Mouse (Mus musculus) cerebellum, adult 2 months (tissue): ENCODE data around the gene Pum1.

Source experiments
- CTCF ChIP-seq: fragments of 200-500 bp; IDR thresholded peaks from 2 replicates; pipeline ENCODE4 v1.5.1; 2011; ENCODE audit warnings: low read depth, mild to moderate bottlenecking, control low read depth, low read length, moderate library complexity, borderline replicate concordance; ENCODE audit not compliant: insufficient read depth
- POLR2A ChIP-seq: fragments of 200-500 bp; IDR thresholded peaks from 2 replicates; pipeline ENCODE4 v1.6.1; 2011; ENCODE audit warnings: low read length, control low read depth, borderline replicate concordance; ENCODE audit not compliant: insufficient read depth

DNA sequence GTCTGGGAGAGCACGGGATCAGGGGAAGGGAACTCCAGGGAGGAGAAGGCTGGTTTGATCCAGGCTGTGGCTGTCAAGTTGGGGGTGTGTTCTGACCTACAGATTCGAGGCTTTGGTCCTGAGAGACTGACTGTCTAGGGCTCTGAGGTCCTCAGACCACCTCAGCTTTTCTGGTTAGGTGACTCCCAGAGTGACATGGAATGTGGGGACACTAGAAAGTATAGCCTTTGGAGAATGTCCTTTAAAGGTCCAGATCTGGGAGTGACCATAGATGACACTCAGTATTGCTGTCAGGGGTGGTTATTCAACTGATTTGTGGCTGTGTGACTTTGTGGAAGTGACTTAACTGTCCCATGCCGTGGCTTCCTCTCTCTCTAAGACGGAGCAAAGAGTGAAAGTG is 131.7 kb downstream of the Pum1 start:
- no peak for TF ChIP-seq CTCF
- TF ChIP-seq POLR2A, result no peak
